Mouse (Mus musculus) limb, embryonic 15.5 days (tissue): ENCODE measurements around the gene Smim12. TPM values are rescaled to one million over a fixed set of nuclear protein-coding genes. Genes with fewer than 3 reads are reported as not detected.
A peak's percentile ranks its signal among the peaks of the same experiment; 100 is the strongest.

ENCODE experiments used
- ATAC-seq: fragments of 200-750 bp; cut with Nextera tagmentation; 2 replicates; pipeline ENCODE4 v1.8.0; 2017; ENCODE audit warnings: low read depth, moderate TSS enrichment; ENCODE audit not compliant: insufficient number of reproducible peaks, low FRiP score, low TSS enrichment
- H3K27ac ChIP-seq: fragments of 300-500 bp; sonication (generic); 2 replicates; pipeline ENCODE4 v1.5.1; 2015; ENCODE audit warnings: moderate library complexity, mild to moderate bottlenecking, inconsistent platforms
- H3K27me3 ChIP-seq: fragments of 300-500 bp; sonication (generic); 2 replicates; pipeline ENCODE4 v1.6.1; 2015; ENCODE audit warnings: inconsistent platforms
- H3K36me3 ChIP-seq: fragments of 300-500 bp; sonication (generic); 2 replicates; pipeline ENCODE4 v1.6.1; 2015; ENCODE audit warnings: inconsistent platforms
- H3K4me1 ChIP-seq: fragments of 300-500 bp; sonication (generic); 2 replicates; pipeline ENCODE4 v1.6.1; 2015; ENCODE audit warnings: inconsistent platforms
- H3K4me2 ChIP-seq: fragments of 300-500 bp; sonication (generic); 2 replicates; pipeline ENCODE4 v1.6.1; 2015; ENCODE audit warnings: mild to moderate bottlenecking, inconsistent platforms
- H3K4me3 ChIP-seq: fragments of 300-500 bp; sonication (generic); 2 replicates; pipeline ENCODE4 v1.5.1; 2015; ENCODE audit warnings: mild to moderate bottlenecking, inconsistent platforms
- H3K9ac ChIP-seq: fragments of 300-500 bp; sonication (generic); 2 replicates; pipeline ENCODE4 v1.6.1; 2015; ENCODE audit warnings: inconsistent platforms
- H3K9me3 ChIP-seq: fragments of 300-500 bp; sonication (generic); 2 replicates; pipeline ENCODE4 v1.6.1; 2016; ENCODE audit warnings: inconsistent platforms
- WGBS: fragments of 180-500 bp; shearing (Covaris S2); methylation state at CpG from one replicate; pipeline ENCODE4 v1.1.7; 2015; 5-methylcytosine and 5-hydroxymethylcytosine counted together
- polyA plus RNA-seq: library from polyadenylated mRNA; unstranded; fragments of >200 nt; fragmentation: Nextera tagmentation; extraction: Ambion mirVana; gene quantifications from 2 replicates; pipeline ENCODE4 v1.2.1, GENCODE M21; 2015

The Smim12 gene
- polyA plus RNA-seq, 1 experiment from 2014 or later = 53.1 TPM

DNA sequence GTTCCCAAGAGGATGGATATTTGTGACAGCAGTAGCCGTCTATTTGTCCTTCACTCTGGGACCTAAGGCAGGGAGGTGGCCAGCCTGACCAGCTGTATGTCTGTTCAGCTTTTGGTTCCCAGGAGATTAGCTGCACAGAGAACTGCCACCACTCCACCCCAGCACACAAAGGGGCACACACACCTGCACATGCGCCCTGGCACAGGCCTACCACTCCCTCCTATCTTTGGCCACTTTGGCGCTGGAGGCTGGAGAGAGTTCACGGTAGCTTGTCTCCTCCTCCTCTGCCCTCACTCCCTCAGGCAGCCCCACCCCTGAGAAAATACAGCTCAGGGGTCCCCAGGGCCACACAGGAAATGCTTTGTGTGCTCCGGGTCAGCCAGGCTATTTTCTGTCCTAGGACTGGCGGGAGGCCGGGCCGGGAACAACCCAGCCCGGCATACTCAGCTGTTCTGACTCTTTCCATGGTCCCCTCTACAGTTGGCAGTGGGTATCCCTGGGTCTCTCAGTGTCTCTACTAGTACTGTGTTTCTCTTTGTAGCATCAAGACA is 34.9 kb downstream of the Smim12 start:
- no peaks in the 10 kb centered on the region for H3K27me3 ChIP-seq
- no peaks in the 10 kb centered on the region for H3K4me1 ChIP-seq
- H3K4me2 ChIP-seq = no peak overlapping the region
- H3K4me3 ChIP-seq = no peak overlapping the region
- 61% methylated on average over 9 of the region's 9 CpGs for WGBS
- H3K9ac ChIP-seq = no peak overlapping the region
- no peaks in the 10 kb centered on the region for H3K9me3 ChIP-seq
- H3K36me3 ChIP-seq = no peaks in the 10 kb centered on the region
- 0 out of 2 replicates have a peak overlapping the region, but pooled peaks have one; percentile 6 for H3K27ac ChIP-seq
- ATAC-seq = peak; percentile 31; the same call in 1 of the 2 replicates

DNA sequence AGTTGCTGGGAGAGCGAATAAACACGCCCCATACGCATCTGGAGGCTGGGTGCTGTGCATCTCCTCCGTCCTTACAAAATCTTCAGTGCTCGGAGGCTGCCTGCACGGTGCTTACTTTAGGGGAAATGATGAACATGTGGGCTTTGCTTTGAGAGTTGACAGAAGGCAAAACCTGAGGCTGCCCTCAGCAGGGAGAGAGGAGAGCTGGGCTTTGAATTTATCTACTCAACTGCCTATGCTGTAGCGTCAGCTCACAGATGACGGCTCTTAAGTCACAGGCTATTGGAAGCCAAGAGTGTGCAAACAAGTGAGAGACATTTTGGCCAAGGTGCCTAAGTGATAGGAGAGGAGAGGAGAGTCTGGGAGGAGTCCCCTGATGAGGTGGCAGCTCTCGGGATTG is 35.7 kb downstream of the Smim12 start:
- no peak overlapping the region for H3K4me3 ChIP-seq
- H3K36me3 ChIP-seq = no peaks in the 10 kb centered on the region
- no peaks in the 10 kb centered on the region for H3K4me1 ChIP-seq
- no peak for ATAC-seq
- no peaks in the 10 kb centered on the region for H3K9me3 ChIP-seq
- H3K4me2 ChIP-seq = no peak overlapping the region
- 0 out of 2 replicates have a peak overlapping the region, but pooled peaks have one; percentile 6 for H3K27ac ChIP-seq
- H3K27me3 ChIP-seq = no peaks in the 10 kb centered on the region
- H3K9ac ChIP-seq = no peak overlapping the region
- 73% methylated on average over 9 of the region's 9 CpGs for WGBS

DNA sequence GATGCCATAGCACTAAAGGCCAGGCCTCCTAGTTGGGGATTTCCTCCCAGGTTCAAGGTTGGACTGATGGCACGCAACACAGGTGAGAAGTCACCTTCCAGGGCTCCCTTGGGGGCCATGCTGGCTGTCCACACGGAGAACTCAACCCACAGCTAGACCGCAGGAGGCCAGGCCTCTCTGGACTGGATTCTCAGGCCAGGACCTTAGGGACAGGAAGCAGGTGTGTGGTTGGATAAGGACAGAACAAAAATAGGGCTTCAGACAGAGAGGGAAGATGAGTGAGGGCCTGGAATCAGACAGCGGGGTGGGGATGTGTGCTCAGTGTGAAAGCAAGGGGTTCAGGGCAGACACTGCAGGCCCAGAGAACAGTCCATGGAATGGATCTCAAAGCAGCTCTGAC is 43.3 kb downstream of the Smim12 start:
- no peaks in the 10 kb centered on the region for H3K27me3 ChIP-seq
- no peak for ATAC-seq
- H3K4me3 ChIP-seq = no peak overlapping the region
- H3K27ac ChIP-seq = no peak overlapping the region
- H3K36me3 ChIP-seq = no peaks in the 10 kb centered on the region
- WGBS = 66% methylated on average over 4 of the region's 4 CpGs
- H3K9me3 ChIP-seq = no peaks in the 10 kb centered on the region
- no peak overlapping the region for H3K9ac ChIP-seq
- no peaks in the 10 kb centered on the region; the same call in 1 of the 2 replicates for H3K4me1 ChIP-seq
- no peak overlapping the region for H3K4me2 ChIP-seq

DNA sequence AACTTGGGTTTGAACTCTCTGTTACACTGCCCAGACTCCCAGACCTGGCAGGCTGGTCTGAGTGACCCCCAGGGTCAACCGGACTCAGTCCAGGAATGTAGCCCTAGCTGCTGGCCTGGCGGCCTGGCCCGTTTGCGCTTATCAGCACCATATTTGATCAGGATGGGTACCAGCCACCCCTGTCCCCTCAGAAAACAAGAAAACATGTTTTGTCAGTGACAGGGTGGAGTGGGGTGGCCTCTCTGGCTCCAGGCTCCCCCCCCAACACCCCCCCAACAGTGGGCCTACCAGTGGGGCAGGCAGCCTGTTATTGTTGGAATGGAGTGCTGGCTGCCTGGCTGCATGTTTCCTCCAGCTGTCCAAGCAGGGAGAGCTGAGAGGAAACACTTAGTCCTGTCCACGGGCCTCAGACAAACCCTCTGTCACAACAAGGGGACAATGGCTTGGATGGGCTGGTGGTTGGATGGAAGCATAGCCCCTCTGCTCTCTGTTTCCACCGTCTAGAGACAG is 45.5 kb downstream of the Smim12 start:
- WGBS = 68% methylated on average over 6 of the region's 6 CpGs
- H3K9me3 ChIP-seq = no peaks in the 10 kb centered on the region
- ATAC-seq = no peak
- no peak overlapping the region for H3K4me2 ChIP-seq
- no peak overlapping the region for H3K4me3 ChIP-seq
- H3K36me3 ChIP-seq = no peaks in the 10 kb centered on the region
- H3K4me1 ChIP-seq = no peaks in the 10 kb centered on the region; the same call in 1 of the 2 replicates
- no peak overlapping the region for H3K9ac ChIP-seq
- no peak overlapping the region for H3K27ac ChIP-seq
- no peaks in the 10 kb centered on the region for H3K27me3 ChIP-seq

DNA sequence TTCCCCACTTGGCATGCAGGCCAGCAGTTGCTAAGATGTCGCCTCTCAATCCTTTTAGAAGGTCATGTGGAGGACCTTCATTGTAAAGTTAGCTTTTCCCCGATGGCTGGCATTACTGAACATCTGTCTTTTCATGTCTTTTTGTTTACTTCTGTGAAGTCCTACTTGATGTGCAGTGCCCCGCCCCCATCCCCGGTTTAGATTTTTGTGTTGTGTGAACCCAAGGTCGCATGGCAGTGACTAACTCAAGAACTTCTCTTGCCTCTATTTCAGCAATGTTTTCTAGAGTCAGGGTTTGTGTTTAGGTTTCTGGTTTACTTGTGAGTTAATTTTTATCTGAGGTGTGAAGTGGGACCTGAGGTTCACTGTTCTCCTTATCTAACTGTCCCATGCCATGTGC is 49.0 kb downstream of the Smim12 start:
- ATAC-seq = no peak
- Histone ChIP-seq H3K9me3 (no peaks in the 10 kb centered on the region), H3K4me3 (no peak overlapping the region), H3K27ac (no peak overlapping the region), H3K4me2 (no peak overlapping the region), H3K4me1 (no peaks in the 10 kb centered on the region; the same call in 1 of the 2 replicates), H3K36me3 (no peaks in the 10 kb centered on the region), H3K9ac (no peak overlapping the region), H3K27me3 (no peaks in the 10 kb centered on the region)
- WGBS = 78% methylated on average over 5 of the region's 5 CpGs

Other genes with a start within 250 kb of the Smim12 start
- gene Sfpq, start 222.5 kb upstream of the Smim12 start, polyA plus RNA-seq = 50.2 and 71.8 TPM in 2 replicates
- 18.5 and 19.8 TPM in 2 replicates for gene Zmym1, start 182.6 kb upstream of the Smim12 start, polyA plus RNA-seq
- 18.0 and 22.0 TPM in 2 replicates for gene Zmym6, start 166.4 kb upstream of the Smim12 start, polyA plus RNA-seq
- 12.2 and 13.0 TPM in 2 replicates for gene Tmem35b, start 120.1 kb upstream of the Smim12 start, polyA plus RNA-seq
- gene Dlgap3, start 74.6 kb upstream of the Smim12 start, polyA plus RNA-seq = 0.56 and 0.63 TPM in 2 replicates
- gene Gja4, start 70.3 kb downstream of the Smim12 start, polyA plus RNA-seq = 16.7 and 23.5 TPM in 2 replicates
- 20.8 and 23.1 TPM in 2 replicates for gene Gjb3, start 87.1 kb downstream of the Smim12 start, polyA plus RNA-seq
- gene Gjb4, start 110.3 kb downstream of the Smim12 start, polyA plus RNA-seq = 3.6 and 4.6 TPM in 2 replicates
- gene Gjb5, start 114.4 kb downstream of the Smim12 start, polyA plus RNA-seq = 3.8 and 4.2 TPM in 2 replicates